Mouse (Mus musculus) WW6 (cell line): Measurements from ENCODE around the gene Rhobtb1.

Source experiments
- DNase-seq: peaks from one replicate; pipeline ENCODE4 v3.0.0-alpha.2; 2013; ENCODE audit warnings: low read depth, low spot score

Rhobtb1 gene

DNA sequence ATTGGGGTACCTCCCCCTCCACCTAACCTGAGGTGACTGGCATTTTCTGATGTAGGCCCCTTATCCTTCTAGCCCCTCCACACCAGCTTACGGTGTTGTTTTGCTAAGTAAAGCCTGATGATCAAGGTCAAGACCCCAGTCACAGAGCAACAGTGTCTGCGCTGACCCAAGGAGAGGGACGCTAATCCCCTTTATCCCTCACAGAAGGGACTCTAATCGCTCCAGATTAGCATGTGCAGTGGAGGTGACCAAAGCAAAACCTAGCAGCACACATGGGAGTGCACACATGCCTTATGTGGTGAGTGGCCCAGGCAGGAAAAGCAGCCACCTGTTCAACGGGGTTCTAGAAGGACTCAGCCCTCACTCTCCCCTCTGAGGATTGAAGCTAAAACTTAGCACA lies 123.0 kb downstream of the Rhobtb1 start:
- no peak for DNase-seq

GRCm38 (mm10) chr10:69274705-69275104 lies 123.5 kb downstream of the Rhobtb1 start:
- no peak for DNase-seq

- no peak for DNase-seq
These were observed 124.9 kb downstream of the Rhobtb1 start for GRCm38 (mm10) chr10:69275811-69276775.

DNA sequence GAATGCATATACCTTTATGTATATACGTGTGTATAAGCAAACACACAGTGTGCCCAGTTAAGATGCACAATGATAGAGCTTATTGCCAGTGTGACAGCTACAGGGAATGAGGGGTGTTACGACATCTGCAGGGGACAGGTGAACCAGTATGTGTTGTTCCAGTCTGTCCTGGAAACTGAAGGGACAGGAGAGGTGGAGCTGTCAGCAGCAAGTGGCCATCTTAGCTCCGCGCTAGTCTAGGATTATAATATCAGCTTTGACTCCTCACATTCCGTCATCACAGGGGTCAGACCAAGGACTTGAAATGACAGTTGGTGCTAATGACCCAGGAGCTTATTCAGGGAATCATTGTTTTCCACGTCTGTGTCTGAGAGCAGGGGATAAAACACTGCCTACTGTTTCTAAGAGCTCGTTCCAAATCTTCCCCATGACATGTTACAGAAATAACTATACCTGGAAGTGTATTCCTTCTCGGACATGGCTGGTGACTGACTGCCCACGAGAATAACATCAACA lies 125.7 kb downstream of the Rhobtb1 start:
- no peak for DNase-seq

DNA sequence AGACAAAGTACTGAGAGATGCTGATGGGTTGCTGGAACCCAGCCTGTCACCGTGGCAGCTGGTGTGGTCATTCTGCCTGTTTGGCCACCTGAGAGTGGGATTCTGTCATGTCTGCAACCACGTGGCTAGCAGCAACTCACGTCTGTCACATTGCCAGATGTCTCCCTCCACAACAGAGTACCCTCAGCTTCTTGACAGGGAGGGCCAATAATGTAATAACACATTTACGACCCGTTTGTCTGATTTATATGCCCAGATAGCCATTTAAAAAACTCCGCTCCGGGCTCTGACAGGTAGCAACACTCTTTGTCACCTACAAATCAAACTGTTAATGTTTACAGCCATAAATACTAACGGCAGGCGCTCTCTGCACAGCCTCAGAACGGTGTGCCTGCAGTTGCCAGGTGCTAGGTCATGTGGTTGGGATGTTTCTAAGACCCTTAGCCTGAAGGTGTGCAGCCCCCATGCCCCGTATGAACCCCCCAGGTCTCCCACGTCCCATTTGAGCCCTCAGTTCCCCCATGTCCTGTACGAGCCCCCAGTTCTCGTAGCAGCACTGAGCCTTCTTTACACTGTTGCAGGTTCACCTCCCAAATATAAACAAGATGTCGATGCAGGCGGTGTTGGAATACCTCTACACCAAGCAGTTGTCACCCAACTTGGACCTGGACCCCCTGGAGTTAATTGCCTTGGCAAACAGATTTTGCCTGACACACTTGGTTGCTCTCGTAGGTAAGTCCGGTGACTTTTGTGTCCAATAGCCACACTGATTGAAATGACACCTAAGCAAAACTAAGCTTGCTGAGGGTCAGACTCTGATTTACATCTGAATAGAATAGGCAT lies 127.8 kb downstream of the Rhobtb1 start:
- no peak for DNase-seq

GRCm38 (mm10) chr10:69279607-69279978 lies 128.4 kb downstream of the Rhobtb1 start:
- no peak for DNase-seq

DNA sequence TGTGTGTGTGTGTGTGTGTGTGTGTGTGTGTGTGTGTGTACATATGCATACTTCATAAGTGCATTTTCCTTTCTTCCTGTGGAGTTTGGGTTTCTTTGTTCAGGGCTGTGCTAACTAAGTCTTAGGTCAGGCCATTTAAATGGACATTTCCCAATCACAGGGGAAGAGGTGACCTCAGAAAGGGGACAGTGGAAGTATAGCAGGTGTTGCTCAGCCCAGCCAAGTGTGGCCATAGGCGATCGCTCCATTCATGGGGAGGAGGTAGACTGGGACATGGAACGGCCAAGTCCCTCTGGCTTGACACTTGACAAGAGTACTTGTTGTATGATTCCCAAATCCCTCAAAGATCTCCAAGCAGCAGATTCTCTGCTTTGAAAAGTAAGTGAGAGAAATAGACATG lies 135.7 kb downstream of the Rhobtb1 start:
- DNase-seq, result no peak

- DNase-seq, result no peak
These were observed 136.9 kb downstream of the Rhobtb1 start for GRCm38 (mm10) chr10:69288086-69288485.

DNA sequence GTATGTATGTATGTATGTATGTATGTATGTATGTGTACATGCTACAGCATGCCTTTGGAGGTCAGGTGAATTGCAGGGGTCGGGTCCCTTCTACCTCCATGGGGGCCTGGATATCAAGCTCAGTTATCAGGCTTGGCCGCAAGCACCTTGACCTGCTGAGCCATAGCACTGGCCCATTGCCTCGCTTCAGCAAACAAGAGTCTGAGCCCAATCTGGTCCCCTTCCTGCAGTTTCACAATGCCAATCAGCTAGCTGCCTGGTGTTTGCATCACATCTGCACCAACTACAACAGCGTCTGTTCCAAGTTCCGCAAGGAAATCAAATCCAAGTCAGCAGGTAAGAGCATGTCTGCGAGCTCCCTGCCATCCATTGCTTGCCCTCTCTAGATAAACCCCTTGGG lies 137.5 kb downstream of the Rhobtb1 start:
- DNase-seq, result no peak

- DNase-seq, result no peak
These were observed 139.5 kb downstream of the Rhobtb1 start for GRCm38 (mm10) chr10:69290736-69291135.

DNA sequence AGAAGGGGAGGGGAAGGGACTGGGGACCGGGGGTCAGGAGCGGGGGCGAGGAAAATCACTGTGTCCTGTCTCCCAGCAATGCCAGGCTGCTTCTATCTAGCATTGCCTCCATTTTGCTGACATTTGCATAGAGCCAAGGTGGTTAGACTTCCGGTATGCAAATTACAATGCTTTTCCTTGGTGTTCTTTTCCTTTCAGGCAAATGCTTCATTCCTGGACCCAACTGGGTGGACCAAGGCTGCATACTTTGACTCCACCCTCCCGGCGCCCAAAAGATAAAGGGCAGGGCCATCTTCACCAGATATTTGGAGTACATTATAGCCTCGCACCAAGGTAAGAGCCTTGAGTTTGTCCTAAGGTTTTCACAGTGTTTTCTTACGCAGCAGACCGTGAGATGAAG lies 144.7 kb downstream of the Rhobtb1 start:
- DNase-seq, result no peak

GRCm38 (mm10) chr10:69299985-69300384 lies 148.8 kb downstream of the Rhobtb1 start:
- no peak for DNase-seq

GRCm38 (mm10) chr10:69302667-69303066 lies 151.4 kb downstream of the Rhobtb1 start:
- DNase-seq, result no peak

DNA sequence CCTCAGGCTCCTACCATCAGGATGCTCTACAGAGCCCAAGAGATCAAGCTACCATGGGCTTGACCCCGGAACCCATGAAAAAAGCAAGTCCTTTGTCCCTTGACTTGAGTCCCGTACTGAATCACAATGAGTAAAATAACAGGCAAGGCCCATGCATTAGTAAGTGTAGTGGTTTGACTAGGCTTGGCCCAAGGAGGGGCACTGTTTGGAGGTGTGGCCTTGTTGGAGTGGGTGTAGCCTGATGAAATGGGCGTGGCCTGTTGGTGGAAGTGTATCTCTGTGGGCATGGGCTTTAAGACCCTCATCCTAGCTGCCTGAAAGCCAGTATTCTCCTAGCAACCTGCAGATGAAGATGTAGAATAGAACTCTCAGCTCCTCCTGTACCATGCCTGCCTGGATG lies 153.6 kb downstream of the Rhobtb1 start:
- DNase-seq, result no peak

DNA sequence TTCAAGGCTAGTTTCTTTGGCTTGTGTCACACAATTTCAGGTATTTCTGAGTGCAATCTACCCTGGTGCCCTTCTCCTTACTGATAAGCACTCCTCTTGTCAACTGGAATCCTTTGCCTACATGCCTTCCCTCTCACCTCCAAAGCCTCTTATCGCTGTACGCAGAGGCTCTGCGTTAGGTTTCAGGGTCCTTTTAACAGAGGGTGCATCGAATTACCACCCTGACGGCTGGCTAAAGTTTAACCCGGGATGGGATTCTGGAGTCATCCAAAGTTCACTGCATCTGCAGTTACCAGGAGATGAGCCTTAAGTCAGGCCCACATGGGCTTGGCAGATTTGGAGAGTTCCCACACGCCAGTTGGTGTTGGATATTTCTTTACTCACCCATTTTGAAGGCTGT lies 154.4 kb downstream of the Rhobtb1 start:
- no peak for DNase-seq

- no peak for DNase-seq
These were observed 155.0 kb downstream of the Rhobtb1 start for GRCm38 (mm10) chr10:69306205-69306604.

DNA sequence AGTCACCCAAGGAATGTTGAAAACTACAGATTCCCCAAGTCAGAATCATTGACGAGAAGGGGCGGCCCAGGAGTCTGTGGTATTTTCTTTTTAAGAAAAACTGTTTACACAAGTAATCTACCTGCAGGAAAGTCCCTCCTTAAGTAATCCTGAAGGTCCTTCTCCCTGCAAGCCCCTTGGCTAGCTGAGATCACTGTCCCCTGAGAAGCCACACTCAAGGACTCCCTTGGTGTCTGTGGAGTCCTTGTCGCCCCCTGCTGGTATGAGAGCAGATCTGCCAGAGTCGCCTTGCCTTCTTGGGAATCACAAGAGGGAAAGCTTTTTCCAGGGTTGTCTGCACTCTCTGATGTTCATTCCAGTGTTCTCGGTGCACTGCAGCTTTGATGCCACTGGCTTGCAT lies 155.8 kb downstream of the Rhobtb1 start:
- DNase-seq, result no peak

DNA sequence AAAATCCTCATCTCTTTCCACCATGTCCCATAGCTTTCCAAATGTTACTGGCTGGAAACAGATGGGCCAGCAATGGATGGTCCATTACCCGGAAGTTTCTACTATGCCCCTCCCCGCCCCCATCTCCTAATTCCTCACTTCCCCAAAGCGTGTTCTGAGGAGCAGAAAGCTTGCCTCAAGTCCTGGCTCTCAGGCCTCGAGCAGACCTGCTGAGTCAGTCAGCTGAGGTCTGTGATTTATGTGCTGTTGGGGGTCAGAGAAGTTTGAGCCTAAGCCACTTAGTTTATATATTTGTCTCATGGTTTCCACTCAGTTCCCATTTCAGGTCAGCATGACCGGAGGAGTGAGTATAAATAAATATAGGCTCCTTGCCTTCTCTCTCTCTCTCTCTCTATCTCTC lies 157.9 kb downstream of the Rhobtb1 start:
- no peak for DNase-seq

GRCm38 (mm10) chr10:69311867-69312266 lies 160.6 kb downstream of the Rhobtb1 start:
- no peak for DNase-seq

DNA sequence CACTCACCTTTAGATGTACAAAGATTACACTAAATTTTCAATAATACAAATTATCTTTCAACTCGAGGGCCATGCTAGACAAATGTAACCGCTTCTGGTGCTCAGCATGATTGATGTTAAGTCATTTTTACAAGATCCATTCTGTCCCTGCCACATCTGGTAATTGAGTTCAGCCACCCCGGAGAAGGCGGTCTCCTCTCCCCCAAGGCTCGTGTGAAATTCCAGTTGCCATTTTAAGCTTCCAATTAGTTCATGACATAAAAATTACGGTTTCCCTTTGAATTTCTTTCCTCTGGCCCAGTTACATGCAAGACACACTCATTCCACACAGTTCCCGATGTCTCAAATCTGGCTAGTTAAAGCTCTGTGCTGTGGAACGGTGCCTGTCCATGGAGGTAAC lies 162.7 kb downstream of the Rhobtb1 start:
- DNase-seq, result no peak

DNA sequence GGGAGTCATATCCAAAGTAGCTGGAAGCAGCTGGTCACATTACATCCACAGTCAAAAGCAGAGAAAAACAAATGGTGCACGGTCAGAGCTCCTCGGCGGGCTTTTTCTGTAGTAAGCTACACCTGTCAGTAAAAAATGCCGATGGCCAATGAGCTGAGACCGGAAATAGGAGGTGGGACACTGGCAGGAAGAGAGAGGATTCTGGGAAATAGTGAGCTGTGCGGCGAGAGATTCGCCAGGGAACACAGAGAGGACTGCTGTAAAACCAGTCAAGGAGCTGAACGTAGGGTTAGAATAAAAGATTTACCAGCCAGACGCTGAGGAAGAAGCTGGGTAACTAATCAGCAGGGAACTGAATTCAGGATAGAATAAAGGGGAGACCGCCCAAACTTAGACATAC lies 167.3 kb downstream of the Rhobtb1 start:
- DNase-seq, result no peak
